Mouse (Mus musculus) embryo, embryonic 9.5 days (tissue): ENCODE results near the gene Pate3.
"Not testable (repeated sequence)": the region's sequence is repeated elsewhere in the genome, so short reads cannot be mapped to it uniquely, and the experiment has no call there.

Source experiments
- DNase-seq: peaks from one replicate; pipeline ENCODE4 v3.0.0-alpha.2; 2017; ENCODE audit errors: extremely low spot score

Gene Pate3

DNA sequence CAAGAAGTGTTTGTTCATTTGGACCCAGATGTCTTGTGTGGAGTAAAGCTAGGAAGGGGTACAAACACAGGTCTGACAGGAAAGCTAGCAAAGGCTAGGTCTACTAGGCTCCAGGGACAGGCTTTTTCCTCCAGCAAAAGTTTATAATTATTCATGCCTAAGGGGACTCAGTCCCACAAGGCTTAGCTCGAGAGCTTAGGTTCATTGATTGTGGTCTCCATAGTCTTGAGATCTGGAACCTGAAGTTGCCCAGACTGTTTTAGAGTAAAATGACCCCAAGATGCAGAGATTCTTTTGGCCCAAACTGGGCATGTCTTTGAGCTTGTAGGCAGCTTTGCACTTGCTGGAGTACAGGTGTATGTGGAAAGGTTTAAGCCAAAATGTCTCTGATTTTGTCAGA is at the start of gene Pate3:
Pate3 (minus strand) TSS at position 101 of the 400 bp plus-strand sequence.
- no peak for DNase-seq

GRCm38 (mm10) chr9:35691924-35692323 is 43.9 kb upstream of the Pate3 start:
- DNase-seq, result no peak

GRCm38 (mm10) chr9:35687013-35687412 is 39.0 kb upstream of the Pate3 start, which contains the start of gene Pate1:
Pate1 (minus strand) TSS chr9:35687390.
- DNase-seq, result no peak

DNA sequence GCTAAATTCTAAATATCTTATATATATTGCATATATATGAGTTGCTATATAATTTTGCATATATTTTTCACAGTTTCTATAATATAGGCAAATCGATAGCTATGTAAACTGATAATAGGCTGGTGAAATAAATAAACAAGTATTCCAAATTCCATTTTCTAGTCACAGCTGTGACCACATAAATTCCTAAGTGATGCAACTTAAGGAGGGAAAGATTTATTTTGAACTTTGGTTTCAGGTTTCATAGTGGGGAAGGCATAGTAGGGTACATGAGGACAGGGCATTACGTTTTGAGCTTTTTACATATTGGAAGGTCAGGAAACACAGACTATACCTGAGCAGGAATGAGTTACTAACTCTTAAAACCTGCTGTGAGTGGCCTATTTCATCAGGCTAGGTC is 25.6 kb upstream of the Pate3 start:
- no peak for DNase-seq

- DNase-seq, result no peak
Observed at GRCm38 (mm10) chr9:35632981-35633380, 15.0 kb downstream of the Pate3 start.

GRCm38 (mm10) chr9:35616784-35617183 is 31.2 kb downstream of the Pate3 start:
- not testable (repeated sequence) for DNase-seq

DNA sequence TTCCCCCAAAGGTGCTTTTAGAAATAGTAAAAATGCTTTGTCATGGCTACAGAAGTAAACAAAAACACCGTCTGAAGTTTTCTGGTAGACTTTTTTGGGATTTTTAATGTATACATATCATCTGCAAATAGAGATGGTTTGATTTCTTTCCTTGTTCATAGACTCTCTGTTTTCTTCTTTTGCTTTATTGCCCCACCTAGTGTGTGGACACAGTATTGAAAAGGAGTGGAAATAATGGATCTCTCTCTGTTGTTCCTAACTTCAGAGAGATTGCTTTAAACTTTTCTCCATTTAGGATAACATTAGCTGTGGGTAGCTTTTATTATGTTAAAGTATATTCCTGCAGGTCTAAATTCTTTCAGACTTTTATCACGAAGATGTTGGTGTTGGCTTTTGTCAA is 34.0 kb downstream of the Pate3 start:
- DNase-seq, result no peak

- DNase-seq, result no peak
Observed at GRCm38 (mm10) chr9:35611841-35612240, 36.2 kb downstream of the Pate3 start, which contains the start of gene Pate4. Pate4 (minus strand) TSS chr9:35611941.

DNA sequence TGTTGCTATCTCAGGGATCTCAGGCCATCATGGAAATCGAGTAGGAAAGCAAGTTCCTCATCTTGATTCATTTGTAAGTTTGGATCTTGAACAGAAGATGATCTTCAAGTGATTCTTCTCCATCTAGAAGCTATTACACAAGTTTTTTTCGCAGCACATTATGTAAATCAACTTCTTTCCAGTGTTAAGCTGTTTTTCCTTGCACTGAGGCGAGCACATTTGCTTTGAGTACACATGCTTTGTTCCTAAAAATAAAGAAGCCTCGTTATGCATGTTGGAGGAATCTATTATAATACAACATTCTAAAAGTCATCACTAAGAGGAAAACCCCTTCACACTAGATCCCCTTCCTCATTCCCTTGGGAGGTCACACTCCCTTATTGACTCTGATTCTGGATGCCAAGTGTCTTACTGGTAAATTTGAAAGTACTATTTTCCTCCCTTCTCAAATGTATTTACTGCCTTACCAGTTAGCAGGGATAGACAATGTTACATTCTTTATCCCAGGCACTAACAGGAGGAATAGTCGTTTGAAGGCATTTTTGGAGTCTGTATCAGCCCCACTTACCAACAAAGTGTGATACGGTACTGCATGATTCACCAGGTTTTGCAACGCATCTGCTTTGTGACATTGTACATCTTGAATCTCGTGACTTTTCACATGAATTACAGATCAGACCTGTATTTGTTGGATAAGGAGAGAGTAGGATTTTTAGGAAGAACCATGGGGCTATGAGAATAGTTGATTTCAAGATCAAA is 40.2 kb downstream of the Pate3 start:
- DNase-seq, result no peak
